Mouse (Mus musculus): ENCODE data around the gene Glo1.

DNA sequence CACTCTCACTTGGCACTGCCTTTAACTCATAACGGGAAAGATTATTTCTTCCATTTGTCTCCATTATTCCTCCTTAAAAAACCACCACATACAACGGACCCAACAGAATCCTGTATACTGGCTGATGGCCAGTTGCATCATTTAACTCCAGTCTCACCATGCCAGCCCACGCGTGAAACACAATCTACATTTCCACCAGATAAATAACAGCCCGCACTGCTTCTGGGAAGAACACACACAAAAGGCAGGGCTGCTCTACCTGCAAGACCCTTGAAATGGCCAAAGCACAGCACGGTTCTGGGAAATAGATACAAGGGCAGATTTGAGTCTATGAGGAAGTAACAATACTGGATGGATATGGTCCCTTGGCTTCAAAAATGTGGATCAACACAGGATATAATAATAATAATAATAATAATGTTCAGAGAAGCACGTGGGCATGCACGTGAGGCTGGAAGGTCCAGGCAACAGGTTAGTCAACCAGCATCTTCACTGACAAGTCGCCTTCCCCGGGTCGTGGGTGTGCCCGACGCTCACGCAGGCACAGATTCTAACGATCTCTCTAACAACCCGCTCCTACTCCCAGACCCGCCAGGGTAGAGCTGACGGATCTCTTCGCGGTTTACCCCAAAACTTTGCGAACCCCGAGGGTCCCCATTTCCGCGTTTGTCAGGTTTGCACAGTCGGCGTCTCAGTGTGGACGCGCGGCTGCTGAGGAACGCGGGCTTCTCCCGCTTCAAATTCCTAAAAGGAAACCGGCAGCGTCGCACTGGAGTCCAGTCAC, 51.4 kb downstream of the Glo1 start:
- TF ChIP-seq CTCF (IDR thresholded peaks at IDR 0.05; ENCODE audit: low read depth) = no peak
- TF ChIP-seq EP300 (optimal IDR thresholded peaks at IDR 0.05) = no peak
